Mouse (Mus musculus): ENCODE measurements around the gene Fmo1. TPM values are rescaled to one million over a fixed set of nuclear protein-coding genes. Genes with fewer than 3 reads are reported as not detected.

Fmo1 gene
- total RNA-seq (2015) = not detected in 2 replicates
- 0.41 TPM in 1 of 2 replicates, not detected in the other for total RNA-seq (2017)

DNA sequence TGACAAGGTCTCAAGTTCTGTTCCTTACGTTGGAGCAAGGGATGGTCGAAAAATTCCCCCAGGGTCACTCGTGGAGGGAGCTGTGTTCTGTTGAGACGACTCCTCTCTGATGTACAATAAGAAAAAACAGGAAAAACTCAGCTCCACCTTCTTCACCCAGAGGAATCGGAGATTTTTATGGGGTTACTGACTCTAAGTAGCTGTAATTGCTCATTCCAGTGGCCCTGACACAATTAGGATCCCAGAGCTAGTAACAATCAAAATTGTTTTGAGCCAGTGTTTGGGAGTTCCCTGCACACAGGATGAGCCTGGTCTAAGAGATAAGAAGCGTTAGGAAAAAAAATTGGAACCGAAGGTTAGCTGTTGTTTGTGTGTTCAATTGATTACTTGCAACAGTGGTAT lies at the start of gene Fmo1:
Gene Fmo1, minus strand, starts transcription at position 331 of the 402 bp plus-strand sequence.
- ATAC-seq (ENCODE audit: poor library complexity, severe bottlenecking) = no peak

DNA sequence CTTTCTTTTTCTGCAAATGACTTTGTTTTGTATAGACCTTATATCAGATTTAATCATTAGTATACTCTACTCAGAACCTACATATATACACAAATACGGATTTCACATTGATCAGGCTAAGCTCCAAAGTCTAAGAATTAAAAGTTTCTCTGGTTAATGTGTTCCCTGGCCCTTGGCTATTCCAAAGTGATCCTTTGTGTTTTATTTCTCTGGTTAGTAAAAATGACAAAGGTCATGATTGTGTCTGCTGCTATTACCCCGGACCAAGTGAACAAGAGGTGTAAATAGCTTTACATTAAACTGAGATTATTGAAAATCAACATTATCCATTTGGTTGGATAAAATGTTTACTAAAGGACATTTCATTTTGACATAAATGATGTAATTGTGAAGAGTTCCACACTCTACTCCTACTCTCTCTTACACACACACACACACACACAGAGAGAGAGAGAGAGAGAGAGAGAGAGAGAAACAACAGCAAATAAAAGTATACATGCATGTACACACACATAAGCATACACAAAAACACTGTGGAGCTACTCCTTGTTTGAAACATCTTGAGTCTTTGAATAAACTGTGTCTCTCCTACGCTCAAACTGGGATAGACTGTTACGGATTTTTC lies 48.6 kb upstream of the Fmo1 start:
- ATAC-seq (ENCODE audit: poor library complexity, severe bottlenecking) = no peak

DNA sequence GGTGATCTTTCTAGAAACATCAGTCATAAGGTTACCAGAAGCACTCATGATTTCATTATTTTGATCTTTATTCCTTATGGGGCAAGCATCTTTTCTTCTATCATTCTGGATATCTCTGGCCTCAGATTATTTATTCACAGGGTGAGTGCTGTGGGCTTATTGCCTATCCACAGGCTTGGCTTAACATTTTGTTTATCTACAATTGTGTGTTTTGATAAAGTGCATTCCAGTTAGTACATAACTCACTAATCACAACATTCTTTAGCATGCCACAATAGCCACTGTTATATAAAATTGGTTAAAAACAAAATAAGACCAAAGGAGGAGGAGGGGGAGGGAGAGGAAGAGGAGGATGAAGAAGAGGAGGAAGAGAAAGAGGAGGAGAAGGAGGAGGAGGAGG lies 45.7 kb upstream of the Fmo1 start:
- no peak for ATAC-seq (ENCODE audit: poor library complexity, severe bottlenecking)

DNA sequence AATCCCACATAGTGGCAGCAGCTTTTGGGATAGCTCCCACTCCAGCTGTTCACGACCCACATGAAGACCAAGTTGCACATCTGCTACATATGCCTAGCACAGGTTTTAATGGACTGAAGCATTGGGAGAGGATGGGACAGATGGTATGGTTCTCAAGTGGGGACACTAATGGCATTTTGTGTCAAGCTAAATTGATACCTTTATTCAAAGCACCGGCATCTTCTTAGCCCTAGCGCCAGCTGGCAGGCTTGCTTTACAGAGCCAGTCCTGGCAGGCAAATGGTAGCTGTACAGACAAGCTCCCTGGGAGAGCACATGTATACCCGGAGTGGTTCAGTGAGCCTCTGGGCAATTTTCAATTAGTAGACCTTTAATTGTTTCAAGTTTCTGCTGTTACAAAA lies 35.5 kb upstream of the Fmo1 start:
- no peak for ATAC-seq (ENCODE audit: poor library complexity, severe bottlenecking)

DNA sequence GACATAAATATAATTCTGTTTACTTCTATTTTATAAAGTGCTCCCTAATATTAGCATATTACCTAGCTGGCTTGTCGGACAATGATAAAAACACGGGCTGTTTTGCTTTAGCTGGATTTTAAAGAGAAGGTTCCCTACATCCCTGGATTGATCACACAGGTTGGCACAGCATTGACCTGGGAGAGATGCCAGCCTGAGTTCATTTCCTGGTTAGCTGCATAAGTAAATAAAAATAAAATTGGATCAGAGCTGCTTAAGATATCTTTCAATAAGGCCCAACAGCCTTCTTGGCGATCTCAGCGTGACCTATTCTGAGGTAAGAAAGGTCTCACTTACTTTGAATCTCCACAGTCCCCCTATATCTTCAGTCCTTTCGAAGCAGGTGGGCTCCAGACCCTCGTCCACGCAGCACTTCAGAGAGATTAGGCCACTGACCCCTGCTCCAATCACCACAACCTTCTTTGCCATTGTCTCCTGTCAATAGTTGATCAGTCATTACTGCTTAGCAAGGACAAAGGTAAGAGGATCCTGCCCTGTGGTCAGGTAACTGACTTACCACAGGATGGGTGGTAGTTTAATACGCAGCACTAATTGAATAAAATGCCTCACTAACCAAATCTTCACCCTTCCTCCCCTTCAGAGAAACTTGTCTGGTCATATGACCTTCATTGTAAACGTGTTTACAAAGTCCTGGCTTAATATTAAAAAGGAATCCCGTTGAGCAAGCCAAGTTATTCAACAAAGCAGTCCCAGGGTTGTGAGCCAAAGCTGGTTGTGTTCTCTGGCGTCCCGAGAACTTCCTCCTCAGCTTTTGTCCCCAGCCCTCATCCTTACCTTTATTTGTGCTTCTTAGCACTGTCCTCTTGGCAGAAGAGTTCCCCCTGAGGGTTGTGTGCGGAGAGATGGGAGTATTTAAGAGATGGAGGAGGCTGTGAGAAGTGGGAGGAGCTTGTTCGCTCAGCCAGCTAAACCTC lies 31.7 kb upstream of the Fmo1 start, which contains the start of gene Fmo2:
Gene Fmo2, minus strand, starts transcription at position 889 of the 974 bp plus-strand sequence.
- ATAC-seq (ENCODE audit: poor library complexity, severe bottlenecking) = no peak

DNA sequence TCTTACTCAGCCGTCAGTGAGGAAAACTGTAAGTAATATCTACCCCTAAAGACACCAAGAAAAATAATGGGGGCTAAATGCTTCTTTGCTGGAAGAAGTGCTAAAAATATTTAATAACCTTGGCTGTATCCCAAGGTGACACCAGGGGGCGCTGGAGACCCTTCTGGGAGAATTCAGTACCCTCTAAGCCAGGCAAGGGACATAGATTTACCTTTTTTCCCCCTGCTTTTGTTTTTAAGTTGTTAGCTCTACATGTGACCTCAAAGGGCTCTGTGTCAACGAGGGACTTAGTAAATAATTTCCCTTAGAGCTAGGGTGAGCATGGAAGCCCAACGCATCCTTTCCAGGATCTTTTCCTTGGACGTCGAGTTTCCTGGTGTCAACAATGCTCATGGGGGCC lies 29.5 kb upstream of the Fmo1 start:
- ATAC-seq (ENCODE audit: poor library complexity, severe bottlenecking) = peak; percentile 60; the same call in 1 of the 2 replicates

DNA sequence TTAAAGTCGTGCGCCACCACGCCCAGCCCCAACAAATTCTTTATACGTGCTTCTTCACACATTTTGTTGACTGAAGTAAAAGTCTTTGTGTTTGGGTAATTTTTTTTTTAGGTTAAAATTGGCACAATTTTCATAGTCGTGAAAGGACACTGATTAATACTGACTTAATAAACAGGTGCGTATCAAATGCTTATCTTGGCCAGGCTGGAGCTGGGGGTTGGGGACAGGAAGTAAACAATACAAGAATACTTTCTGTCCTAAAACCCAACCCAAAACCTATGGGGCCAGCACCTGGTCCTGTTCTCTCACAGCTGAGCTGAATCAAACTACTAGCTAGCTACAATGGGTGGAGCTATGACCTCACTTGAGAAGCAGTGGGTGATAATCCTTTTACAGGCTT lies 26.6 kb upstream of the Fmo1 start:
- no peak for ATAC-seq (ENCODE audit: poor library complexity, severe bottlenecking)

DNA sequence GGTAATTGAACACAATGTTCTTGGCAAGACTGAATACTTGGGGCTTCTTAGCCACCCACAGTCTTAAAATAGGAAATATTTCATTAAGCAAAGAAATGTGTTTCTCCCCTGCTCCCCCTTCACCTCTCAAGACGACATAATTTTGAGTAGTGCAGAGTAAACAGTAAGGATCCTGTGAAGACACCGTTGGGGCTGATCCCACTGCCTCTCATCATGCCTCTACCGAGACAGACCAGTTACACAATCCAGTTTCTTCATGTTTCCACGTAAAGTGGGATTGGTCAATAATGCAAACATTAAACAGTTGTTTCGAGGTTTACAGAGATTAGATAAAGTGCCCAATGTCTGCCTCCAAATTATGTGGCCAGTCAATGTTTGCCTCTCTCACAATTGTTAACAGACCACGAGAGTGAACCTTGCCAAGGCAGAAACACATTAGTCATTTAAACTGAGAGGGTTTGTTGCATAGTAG lies 25.6 kb upstream of the Fmo1 start:
- no peak for ATAC-seq (ENCODE audit: poor library complexity, severe bottlenecking)

DNA sequence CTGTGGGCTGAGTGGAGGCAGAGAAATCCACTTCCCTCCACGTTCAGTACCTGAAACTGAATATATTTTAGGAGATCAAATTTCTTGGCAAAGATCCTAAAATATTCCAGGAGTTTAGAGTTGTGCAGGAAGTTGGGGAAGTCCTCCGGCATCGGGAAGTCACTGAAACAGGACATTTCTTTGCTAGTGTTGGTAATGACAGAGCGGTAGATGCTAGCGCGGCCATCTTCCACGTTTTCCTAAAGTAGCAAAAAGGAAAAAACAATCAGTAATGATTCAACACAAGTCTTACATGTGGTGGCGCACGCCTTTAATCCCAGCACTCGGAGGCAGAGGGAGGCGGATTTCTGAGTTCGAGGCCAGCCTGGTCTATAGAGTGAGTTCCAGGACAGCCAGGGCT lies 22.2 kb upstream of the Fmo1 start:
- no peak for ATAC-seq (ENCODE audit: poor library complexity, severe bottlenecking)

DNA sequence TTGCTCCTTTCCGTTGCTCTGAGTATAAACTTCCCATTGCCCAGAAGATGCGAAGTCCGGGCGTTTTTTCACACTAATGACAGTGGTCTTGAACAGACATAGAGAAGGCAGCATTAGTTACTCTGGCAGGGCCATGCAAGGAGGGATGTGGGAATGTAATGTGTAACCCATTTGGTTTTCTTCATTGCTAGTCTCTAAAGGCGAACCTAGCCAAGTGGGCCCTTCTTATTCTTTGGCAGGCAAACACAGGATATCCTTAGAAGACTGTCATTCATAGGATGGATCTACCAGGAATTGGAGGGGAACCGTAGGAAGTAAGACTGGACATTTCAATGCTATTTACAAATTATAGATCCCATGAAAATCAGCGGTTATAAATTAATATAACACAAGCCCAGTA lies 21.2 kb upstream of the Fmo1 start:
- no peak for ATAC-seq (ENCODE audit: poor library complexity, severe bottlenecking)

DNA sequence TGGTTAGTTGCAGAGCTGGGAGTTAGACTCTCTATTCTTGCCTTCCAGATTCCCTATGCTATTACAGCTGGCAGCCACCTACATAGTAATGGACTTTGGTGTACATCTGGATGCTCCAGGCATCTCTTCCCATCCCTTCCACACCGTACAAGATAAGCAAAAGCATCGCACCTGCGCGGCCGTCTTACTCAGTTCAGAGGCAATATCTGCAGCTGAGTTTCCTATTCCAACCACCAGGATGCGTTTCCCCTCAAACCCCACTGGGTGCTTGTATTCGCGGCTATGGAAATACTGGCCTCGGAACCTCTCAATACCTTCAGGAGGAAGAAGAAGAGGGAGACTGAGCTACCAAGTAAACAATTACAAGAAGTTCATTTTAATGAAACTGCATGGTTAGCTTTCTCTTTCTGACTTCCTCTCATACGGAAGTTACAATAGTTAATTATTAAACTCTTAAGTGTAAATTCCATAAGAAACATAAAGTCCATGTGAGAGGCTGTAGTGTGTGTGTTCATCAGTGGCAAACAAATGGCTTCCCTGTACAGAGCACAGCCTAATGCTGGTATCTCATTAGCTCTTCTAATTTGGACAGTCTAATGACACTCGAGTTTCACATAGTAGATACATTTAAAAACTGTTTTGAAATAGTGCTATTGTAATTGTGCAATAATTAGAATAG lies 19.9 kb upstream of the Fmo1 start:
- ATAC-seq (ENCODE audit: poor library complexity, severe bottlenecking) = no peak

DNA sequence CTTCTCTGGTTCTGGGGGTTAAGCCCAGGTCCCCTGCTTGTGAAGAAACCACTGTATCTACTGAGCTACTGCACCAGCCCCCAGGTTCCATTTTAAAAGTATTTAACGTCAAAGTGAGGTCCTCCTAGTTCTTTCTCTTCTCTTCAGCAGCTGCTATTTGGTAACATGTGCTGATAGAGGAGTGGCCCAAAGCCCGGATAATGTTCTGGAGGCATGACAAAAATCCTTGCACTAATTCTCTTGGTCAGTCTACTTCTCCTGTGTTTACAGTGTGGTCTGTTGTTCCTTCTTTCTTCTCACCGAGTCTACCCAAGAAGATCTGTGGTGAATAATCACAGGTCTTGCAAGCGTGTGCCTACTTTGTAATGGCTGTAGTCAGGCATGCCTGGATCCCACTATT lies 16.3 kb upstream of the Fmo1 start:
- ATAC-seq (ENCODE audit: poor library complexity, severe bottlenecking) = no peak

DNA sequence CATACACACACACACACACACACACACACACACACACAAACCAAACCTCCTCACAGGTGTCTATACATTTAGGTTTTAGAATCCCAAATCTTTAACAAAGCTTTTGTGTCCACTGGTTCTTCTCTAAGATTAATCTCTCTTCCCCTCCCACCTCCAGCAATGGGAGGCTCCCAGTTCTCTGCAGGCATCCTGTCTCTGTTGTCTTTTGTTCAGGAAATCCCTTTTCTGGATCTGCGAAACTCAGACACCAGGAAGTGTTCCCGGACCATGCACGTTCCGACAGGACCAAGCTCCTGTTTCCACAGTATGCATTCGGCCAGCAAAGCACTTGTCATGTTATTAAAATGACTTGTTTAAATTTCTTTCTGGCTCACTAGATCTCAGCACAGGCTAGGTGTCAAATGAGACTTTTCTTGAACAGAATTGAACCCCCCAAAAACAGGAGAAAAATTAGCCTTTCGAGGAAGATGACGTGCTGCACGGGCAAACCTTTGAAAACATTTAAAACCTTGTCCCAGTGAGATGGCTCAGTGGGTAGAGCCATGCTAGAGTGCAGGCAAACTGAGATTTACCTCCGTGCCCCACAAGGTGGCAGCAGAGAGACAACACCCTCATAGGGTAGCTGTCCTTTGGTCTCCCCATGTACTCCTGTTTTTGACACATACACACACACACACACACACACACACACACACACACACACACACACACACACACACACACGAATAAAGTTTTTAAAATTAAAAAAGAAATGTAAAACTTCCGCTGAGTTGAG lies 13.4 kb upstream of the Fmo1 start:
- peak; percentile 81 for ATAC-seq (ENCODE audit: poor library complexity, severe bottlenecking)

DNA sequence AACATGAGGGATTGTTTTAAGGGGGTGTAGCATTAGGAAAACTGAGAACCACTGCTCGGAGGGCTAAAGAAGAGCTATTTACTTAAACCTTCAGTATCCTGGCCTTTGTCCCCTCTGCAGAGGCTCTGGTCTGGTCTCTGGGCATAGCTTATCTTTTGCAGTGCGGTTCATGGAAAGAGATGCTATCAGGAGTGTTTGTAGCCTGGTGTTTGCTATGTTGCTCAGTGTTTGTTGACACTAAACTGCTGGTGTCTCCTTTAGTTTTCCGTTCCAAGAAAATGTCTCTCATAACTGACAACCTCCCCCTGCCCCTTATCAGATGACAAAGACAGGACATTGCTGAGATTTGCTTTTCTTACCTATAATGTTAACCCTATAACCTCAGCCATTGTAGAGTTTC lies 8.7 kb upstream of the Fmo1 start:
- no peak for ATAC-seq (ENCODE audit: poor library complexity, severe bottlenecking)

DNA sequence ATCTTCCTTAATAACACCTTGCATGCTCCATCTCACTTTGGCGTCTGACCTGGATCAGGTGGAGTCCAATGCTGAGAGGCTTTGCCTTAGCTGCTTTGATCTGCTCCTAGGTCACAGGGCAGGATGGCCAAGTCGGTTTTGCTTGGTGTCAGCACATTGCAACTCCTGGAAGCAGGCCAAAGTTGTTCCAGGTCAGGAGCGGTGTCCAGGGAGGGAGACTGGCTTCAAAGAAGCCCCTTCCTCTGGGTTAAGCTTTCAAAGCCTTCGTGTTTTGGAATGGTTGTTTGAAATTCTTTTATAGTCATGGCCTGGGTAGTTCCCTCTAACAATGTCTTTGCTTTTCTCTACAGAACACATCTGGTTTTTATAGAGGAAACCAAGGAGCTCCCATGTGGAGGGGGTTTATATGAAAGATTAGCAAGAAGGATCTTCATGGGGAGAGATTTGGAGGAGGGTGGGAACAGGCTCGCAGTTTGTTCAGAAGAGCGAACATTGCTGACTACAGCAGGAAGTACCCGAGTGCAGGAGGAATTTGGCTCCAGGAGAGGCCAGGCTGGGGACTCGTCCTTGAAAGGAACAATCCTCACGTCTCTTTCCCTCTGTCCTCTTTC lies 5.4 kb upstream of the Fmo1 start:
- ATAC-seq (ENCODE audit: poor library complexity, severe bottlenecking) = no peak

DNA sequence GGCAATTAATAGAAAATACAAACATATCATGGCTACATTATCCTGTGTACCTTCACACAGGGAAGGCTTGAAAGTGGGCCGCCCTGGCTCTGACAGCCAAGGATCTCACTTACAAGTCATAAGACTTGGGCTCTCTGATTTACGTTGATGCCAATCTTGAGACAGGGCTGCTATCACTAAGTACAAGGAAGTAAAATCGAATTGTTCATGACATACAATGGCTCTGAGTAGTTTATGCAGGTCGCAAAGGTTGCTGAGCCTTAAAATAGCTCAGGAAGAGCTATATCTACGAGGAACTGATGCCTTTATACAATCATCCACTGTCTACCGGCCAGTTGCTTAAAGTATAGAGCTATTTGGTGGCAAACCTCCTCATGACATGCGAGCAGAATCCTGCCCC lies 4.6 kb upstream of the Fmo1 start:
- no peak for ATAC-seq (ENCODE audit: poor library complexity, severe bottlenecking)

DNA sequence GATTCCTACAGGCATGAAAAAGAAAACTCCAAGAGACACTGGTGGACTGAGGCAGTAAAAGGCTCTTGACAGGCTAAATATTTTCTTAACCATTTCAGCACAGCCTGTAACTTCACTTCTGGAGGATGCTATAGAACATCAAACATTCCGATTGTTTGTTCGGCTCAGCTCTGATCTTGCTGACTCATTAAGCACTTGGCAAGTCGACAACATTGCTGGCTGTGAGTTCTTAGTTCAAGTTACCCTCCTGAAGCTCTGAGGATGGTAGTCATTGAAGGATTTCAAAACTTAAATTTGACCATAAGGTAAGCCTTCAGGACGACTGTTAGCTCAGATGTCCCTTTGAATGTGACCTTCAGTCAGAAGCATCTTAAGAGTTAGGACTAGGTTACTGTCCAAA lies 986 bp upstream of the Fmo1 start:
- ATAC-seq (ENCODE audit: poor library complexity, severe bottlenecking) = no peak

DNA sequence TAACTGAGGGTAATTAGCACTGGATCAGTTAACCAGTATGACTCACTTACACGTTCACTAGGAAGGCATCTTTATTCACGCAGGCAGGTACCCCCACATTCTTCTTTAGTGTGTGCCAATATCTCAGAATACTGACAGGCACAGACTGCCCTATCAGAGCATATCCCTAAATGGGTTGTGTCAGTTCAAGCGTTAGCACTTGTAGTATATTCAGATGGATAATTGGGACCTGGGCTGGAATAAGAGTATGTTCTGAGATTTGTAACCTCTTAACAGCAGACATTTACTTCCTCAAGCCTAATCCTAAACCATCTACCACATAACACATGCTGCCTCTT lies 948 bp downstream of the Fmo1 start:
- no peak for ATAC-seq (ENCODE audit: poor library complexity, severe bottlenecking)

DNA sequence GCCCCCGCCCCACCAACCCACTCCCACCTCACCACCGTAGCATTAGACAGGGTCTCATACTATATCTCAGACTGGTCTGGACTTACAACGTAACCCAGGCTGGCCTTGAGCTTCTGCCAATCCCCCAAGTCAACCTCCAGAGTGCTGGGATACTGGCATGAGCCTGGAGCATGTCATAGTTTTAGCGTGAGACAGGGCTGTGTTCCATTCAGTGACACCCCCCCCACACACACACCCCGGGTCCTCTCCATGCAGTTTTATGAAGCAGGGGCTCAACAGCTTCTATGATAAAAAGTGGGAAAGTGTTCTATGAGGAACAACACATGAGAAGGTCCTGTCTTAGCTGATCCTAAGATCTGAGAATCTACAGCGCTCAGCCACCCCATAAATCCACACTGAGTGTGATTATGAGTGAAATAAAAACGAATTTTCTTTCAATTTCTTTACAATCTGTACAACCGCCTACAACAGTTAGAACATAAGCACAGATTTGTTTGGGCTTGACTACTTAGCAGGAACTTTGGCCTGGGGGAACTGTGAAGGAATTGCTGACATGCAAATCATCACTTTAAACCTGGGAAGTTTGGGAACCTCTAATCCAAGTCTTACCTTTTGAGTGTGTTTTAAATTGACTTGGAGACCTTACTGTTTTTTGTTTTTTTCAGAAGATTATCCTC lies 1.5 kb downstream of the Fmo1 start:
- ATAC-seq (ENCODE audit: poor library complexity, severe bottlenecking) = no peak

DNA sequence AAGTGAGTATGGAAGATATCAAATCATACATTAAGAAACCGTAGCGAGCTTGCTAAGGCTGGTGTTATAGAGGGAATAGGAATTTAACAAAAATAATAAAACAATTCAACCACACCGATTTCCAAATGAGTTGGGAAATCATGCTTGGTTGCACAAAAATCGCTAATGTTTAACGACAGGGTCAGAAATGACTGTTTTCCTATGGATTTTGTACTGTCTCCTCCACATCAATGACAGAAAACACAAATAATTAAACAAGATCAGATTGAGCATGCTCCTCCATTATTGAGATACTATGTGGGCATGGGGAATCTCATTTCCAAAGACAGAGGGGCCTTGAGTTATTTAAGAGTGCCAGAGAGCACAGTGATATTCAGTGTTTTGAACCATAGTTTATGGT lies 2.1 kb downstream of the Fmo1 start:
- no peak for ATAC-seq (ENCODE audit: poor library complexity, severe bottlenecking)
